Mouse (Mus musculus): ENCODE measurements around the gene Vmn1r103. TPM values are rescaled to one million over a fixed set of nuclear protein-coding genes. Genes with fewer than 3 reads are reported as not detected.
"Not testable (repeated sequence)": the region's sequence is repeated elsewhere in the genome, so short reads cannot be mapped to it uniquely, and the experiment has no call there.

The Vmn1r103 gene
- not detected for total RNA-seq (2021)
- long read RNA-seq, experiment 1 = 0 reads
- long read RNA-seq, experiment 2 = 0 reads

DNA sequence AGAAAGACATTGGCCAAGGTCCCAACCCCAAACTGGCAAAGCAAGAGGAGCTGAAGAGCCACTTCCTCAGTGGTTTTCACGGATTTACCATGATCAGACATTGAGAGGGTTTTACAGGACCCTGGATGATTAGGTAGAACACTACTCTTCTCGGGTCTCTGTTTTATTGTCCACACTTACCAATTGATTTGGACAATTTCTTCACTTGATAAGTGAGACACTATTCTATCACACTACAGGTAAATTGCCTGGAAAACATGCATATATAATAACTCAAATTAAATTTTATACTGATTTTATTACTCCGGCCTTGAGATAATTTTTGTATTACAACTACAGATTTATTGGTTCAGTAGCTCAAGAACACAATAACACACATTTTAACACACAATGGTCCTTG lies at the start of gene Vmn1r103:
TSS of gene Vmn1r103 (minus strand) at position 101 of the 400 bp plus-strand sequence.
- not testable (repeated sequence) for H3K4me3 ChIP-seq; DNase-seq (ENCODE audit: low spot score in 2 of 2); H3K27ac ChIP-seq

- H3K27ac ChIP-seq; DNase-seq (ENCODE audit: low spot score in 2 of 2); H3K4me3 ChIP-seq: not testable (repeated sequence)
Observed at GRCm38 (mm10) chr7:20545657-20546056, 35.3 kb upstream of the Vmn1r103 start, which contains the start of gene Gm5726. TSS of gene Gm5726 (minus strand) at chr7:20545757.

GRCm38 (mm10) chr7:20533537-20533936 lies 23.2 kb upstream of the Vmn1r103 start, which contains the start of gene Vmn1r104:
TSS of gene Vmn1r104 (plus strand) at chr7:20533837.
- H3K4me3 ChIP-seq; DNase-seq (ENCODE audit: low spot score in 2 of 2); H3K27ac ChIP-seq: not testable (repeated sequence)

GRCm38 (mm10) chr7:20474825-20475224 lies 35.5 kb downstream of the Vmn1r103 start, which contains the start of gene Gm10670:
TSS of gene Gm10670 (minus strand) at chr7:20474925.
- H3K4me3 ChIP-seq; H3K27ac ChIP-seq; DNase-seq (ENCODE audit: low spot score in 2 of 2): not testable (repeated sequence)

Other genes starting within 250 kb of the Vmn1r103 start
- gene Gm5890, start 247.7 kb downstream of the Vmn1r103 start, total RNA-seq (2021) = not detected
- not detected for gene Gm4133, start 176.5 kb downstream of the Vmn1r103 start, total RNA-seq (2021)
- gene Gm5728, start 135.1 kb downstream of the Vmn1r103 start, total RNA-seq (2021) = not detected
- not detected for gene Vmn1r100, start 92.6 kb downstream of the Vmn1r103 start, total RNA-seq (2021)
- gene Vmn1r101, start 67.9 kb downstream of the Vmn1r103 start, total RNA-seq (2021) = not detected
- gene Gm10670, start 35.6 kb downstream of the Vmn1r103 start, total RNA-seq (2021) = not detected
- not detected for gene Vmn1r104, start 23.3 kb upstream of the Vmn1r103 start, total RNA-seq (2021)
- not detected for gene Gm5726, start 35.2 kb upstream of the Vmn1r103 start, total RNA-seq (2021)
- gene Gm4141, start 65.7 kb upstream of the Vmn1r103 start, total RNA-seq (2021) = not detected
- not detected for gene Gm4513, start 88.5 kb upstream of the Vmn1r103 start, total RNA-seq (2021)
- not detected for gene Vmn1r107, start 158.4 kb upstream of the Vmn1r103 start, total RNA-seq (2021)
- not detected for gene Vmn1r111, start 192.7 kb upstream of the Vmn1r103 start, total RNA-seq (2021)
- gene Gm10668, start 220.1 kb upstream of the Vmn1r103 start, total RNA-seq (2021) = not detected

Measured in layer of hippocampus, adult 2 months (tissue).